Mouse (Mus musculus) midbrain, embryonic 14.5 days (tissue): ENCODE data around the gene Snrnp70. TPM values are rescaled to one million over a fixed set of nuclear protein-coding genes. Genes with fewer than 3 reads are reported as not detected.

ENCODE experiments used
- ATAC-seq: fragments of 200-750 bp; cut with Nextera tagmentation; 2 replicates; pipeline ENCODE4 v1.8.0; 2017; ENCODE audit warnings: moderate number of reproducible peaks, moderate library complexity; ENCODE audit not compliant: low FRiP score, low TSS enrichment
- DNase-seq: peaks from one replicate; pipeline ENCODE4 v3.0.0-alpha.2; 2015
- H3K27ac ChIP-seq: fragments of 300-500 bp; sonication (generic); replicated peaks from 2 replicates; pipeline ENCODE4 v1.5.1; 2014; ENCODE audit warnings: mild to moderate bottlenecking, low read depth, low read length, moderate library complexity
- H3K27me3 ChIP-seq: fragments of 300-500 bp; sonication (generic); 2 replicates; pipeline ENCODE4 v1.6.1; 2014; ENCODE audit warnings: low read length, control low read depth, mixed read lengths; ENCODE audit not compliant: control insufficient read depth, insufficient read depth
- H3K36me3 ChIP-seq: fragments of 300-500 bp; sonication (generic); 2 replicates; pipeline ENCODE4 v1.6.1; 2014; ENCODE audit warnings: low read length, control low read depth; ENCODE audit not compliant: control insufficient read depth, insufficient read depth
- H3K4me1 ChIP-seq: fragments of 300-500 bp; sonication (generic); 2 replicates; pipeline ENCODE4 v1.6.1; 2014; ENCODE audit warnings: mild to moderate bottlenecking, antibody characterized with exemption, low read length, control low read depth; ENCODE audit not compliant: control insufficient read depth, insufficient read depth
- H3K4me2 ChIP-seq: fragments of 300-500 bp; sonication (generic); 2 replicates; pipeline ENCODE4 v1.6.1; 2014; ENCODE audit warnings: mild to moderate bottlenecking, low read length, moderate library complexity
- H3K4me3 ChIP-seq: fragments of 300-500 bp; sonication (generic); replicated peaks from 2 replicates; pipeline ENCODE4 v1.5.1; 2014; ENCODE audit warnings: low read depth, low read length
- H3K9ac ChIP-seq: fragments of 300-500 bp; sonication (generic); replicated peaks from 2 replicates; pipeline ENCODE4 v1.6.1; 2014; ENCODE audit warnings: mild to moderate bottlenecking, low read length, moderate library complexity
- H3K9me3 ChIP-seq: fragments of 300-500 bp; sonication (generic); 2 replicates; pipeline ENCODE4 v1.6.1; 2016; ENCODE audit warnings: low read length, control low read depth, mixed read lengths; ENCODE audit not compliant: control insufficient read depth
- whole genome bisulfite sequencing: fragments of 180-500 bp; shearing (Covaris S2); extraction: QIAGEN DNeasy Blood & Tissue Kit; methylation state at CpG from one replicate; pipeline ENCODE4 v1.1.7; 2014; 5-methylcytosine and 5-hydroxymethylcytosine counted together
- polyA plus RNA-seq: library from polyadenylated mRNA; unstranded; fragments of >200 nt; fragmentation: Nextera tagmentation; extraction: Ambion mirVana; gene quantifications from 2 replicates; pipeline ENCODE4 v1.2.1, GENCODE M21; 2014

Snrnp70 gene
- polyA plus RNA-seq, 1 experiment from 2014 or later = 80.6 TPM

DNA sequence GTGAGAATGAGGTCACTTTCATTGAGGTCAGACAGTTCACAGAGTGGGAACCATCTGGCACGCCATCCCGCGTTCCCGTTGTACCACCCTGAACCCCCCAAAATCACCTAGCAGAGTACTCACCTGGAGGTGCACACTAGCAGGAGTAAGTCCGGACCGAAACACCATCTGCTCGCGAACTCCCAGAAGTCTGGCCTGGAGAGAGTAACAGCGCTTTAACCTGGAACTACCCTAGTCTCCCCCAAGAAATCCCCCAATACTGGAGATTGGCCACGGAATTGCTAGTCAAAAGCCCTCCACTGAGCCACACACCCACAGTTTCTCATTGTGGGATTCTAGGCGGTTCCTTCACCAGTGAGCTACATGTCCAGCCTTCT lies 55.5 kb downstream of the Snrnp70 start:
- Histone ChIP-seq H3K9ac (no peak overlapping the region; the same call in 1 of the 2 replicates), H3K4me1 (peaks cover 28% of the 10 kb centered on the region), H3K4me2 (peak overlapping the region; percentile 84), H3K9me3 (no peaks in the 10 kb centered on the region), H3K27me3 (peaks cover 8% of the 10 kb centered on the region; the same call in 1 of the 2 replicates), H3K36me3 (peaks cover 9% of the 10 kb centered on the region), H3K4me3 (peak overlapping the region; percentile 45), H3K27ac (0 out of 2 replicates have a peak overlapping the region, but pooled peaks have one; percentile 37)
- DNase-seq (no peak), ATAC-seq (no peak)
- WGBS = 2% methylated on average over 11 of the region's 11 CpGs

GRCm38 (mm10) chr7:45339410-45340065 lies 56.0 kb downstream of the Snrnp70 start:
- Histone ChIP-seq H3K9ac (peak overlapping the region; percentile 58), H3K27ac (peak overlapping the region; percentile 66)
- peak; percentile 77 for ATAC-seq

DNA sequence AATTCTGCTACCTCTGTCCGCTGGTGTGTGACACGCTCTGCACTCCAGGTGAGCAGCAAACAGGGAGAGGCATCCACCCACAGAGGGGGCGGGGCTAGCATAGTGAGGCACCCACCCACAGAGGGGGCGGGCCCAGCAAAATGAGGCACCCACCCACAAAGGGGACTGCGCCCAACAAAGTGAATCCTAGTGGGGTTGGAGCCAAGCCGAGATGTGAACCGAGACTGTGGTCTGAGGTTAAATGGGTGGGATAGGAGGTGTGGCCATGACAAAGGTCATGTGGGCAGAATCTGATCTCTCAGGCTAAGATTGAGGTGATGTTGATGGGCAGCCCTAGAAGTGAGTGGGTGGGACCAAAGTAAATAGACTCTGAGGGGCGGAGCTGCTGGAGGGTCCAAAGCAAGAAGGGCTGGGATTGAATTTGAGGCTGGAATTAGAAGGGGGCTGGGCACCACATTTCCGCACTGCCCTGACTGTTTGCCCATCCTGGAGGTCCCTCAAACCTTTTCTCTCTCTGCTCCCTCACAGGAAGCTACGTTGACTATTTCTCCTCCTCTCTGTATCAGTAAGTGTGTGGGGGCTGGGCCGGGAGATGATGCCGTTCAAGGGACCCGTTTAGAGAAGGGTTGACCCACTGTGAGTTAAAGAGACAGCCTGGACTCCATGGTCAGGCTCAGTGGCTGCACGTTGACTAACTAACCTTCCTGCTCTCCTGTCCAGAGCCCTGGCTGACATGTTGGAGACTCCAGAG lies 57.2 kb downstream of the Snrnp70 start:
- peak; percentile 19 for DNase-seq
- 5% methylated on average over 14 of the region's 14 CpGs for WGBS
- no peak overlapping the region for H3K27ac ChIP-seq

More at GRCm38 (mm10) chr7:45339410-45340065, 56.0 kb downstream of the Snrnp70 start:
- H3K9me3 ChIP-seq = no peaks in the 10 kb centered on the region
- H3K27me3 ChIP-seq = peaks cover 8% of the 10 kb centered on the region; the same call in 1 of the 2 replicates
- H3K36me3 ChIP-seq = peaks cover 4% of the 10 kb centered on the region; the same call in 1 of the 2 replicates
- under 1% methylated on average over 37 of the region's 39 CpGs for WGBS
- H3K4me1 ChIP-seq = peaks cover 28% of the 10 kb centered on the region
- DNase-seq = peak; percentile 84
- H3K4me3 ChIP-seq = peak overlapping the region; percentile 45
- H3K4me2 ChIP-seq = peak overlapping the region; percentile 84

DNA sequence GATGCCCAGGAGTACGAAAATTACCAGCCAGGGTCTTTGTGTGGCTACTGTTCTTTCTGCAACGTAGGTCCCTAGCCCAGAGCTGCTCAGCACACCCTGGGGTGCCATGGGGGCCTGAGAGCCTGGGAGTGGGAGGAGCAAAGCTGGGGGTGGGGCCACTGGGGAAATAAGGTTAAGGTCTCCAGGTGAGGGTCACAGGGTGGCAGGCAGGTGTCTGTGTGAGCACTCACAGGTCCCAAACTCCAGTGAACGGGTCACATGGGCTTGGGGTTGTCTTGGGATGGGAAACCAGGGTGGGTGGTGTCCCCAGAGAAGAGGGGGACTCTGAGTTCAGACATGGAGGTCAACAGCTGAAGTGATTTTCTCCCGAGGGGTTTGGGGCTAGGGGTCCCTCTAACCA lies 58.1 kb downstream of the Snrnp70 start:
- no peak for ATAC-seq
- Histone ChIP-seq H3K9ac (no peak overlapping the region), H3K27me3 (peaks cover 8% of the 10 kb centered on the region; the same call in 1 of the 2 replicates), H3K36me3 (no peaks in the 10 kb centered on the region; the same call in 1 of the 2 replicates), H3K4me2 (no peak overlapping the region), H3K27ac (no peak overlapping the region), H3K4me3 (no peak overlapping the region), H3K9me3 (no peaks in the 10 kb centered on the region), H3K4me1 (peaks cover 28% of the 10 kb centered on the region)
- no peak for DNase-seq
- WGBS = 18% methylated on average over 4 of the region's 4 CpGs

More for the DNA sequence above, 57.2 kb downstream of the Snrnp70 start:
- Histone ChIP-seq H3K4me1 (peaks cover 28% of the 10 kb centered on the region), H3K27me3 (peaks cover 8% of the 10 kb centered on the region; the same call in 1 of the 2 replicates), H3K4me2 (peak overlapping the region; percentile 84), H3K36me3 (peaks cover 2% of the 10 kb centered on the region; the same call in 1 of the 2 replicates), H3K9me3 (no peaks in the 10 kb centered on the region), H3K4me3 (no peak overlapping the region), H3K9ac (no peak overlapping the region)
- ATAC-seq = no peak

DNA sequence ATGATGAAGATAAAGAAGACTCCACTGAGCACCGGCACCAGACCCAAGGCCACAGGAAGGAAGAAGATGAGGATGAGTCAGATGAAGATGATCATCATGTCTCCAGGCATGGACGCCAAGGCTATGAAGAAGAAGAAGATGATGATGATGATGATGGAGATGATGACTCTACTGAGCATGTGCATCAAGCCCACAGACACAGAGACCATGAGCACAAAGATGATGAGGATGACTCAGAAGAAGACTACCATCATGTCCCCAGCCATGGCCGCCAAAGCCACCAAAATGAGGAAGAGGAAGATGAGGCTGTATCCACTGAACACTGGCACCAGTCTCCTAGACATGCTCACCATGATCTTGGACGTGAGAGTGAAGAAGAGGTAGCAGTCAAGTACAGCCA lies 59.2 kb downstream of the Snrnp70 start:
- peaks cover 8% of the 10 kb centered on the region; the same call in 1 of the 2 replicates for H3K27me3 ChIP-seq
- DNase-seq (no peak), ATAC-seq (no peak)
- H3K36me3 ChIP-seq = no peaks in the 10 kb centered on the region; the same call in 1 of the 2 replicates
- WGBS = 94% methylated on average over 4 of the region's 4 CpGs
- H3K4me1 ChIP-seq = peaks cover 28% of the 10 kb centered on the region
- no peak overlapping the region for H3K4me2 ChIP-seq
- H3K9ac ChIP-seq = no peak overlapping the region
- H3K27ac ChIP-seq = no peak overlapping the region
- no peak overlapping the region for H3K4me3 ChIP-seq
- H3K9me3 ChIP-seq = no peaks in the 10 kb centered on the region

GRCm38 (mm10) chr7:45335056-45335455 lies 60.5 kb downstream of the Snrnp70 start, which contains the start of gene Hrc:
Hrc (plus strand) TSS chr7:45335290.
- Histone ChIP-seq H3K4me2 (peak within 1 kb of the TSS; percentile 92), H3K36me3 (no peaks in the 10 kb centered on the region), H3K4me3 (no peak within 1 kb of the TSS), H3K4me1 (peaks cover 21% of the 10 kb centered on the region), H3K9me3 (no peaks in the 10 kb centered on the region), H3K9ac (no peak within 1 kb of the TSS), H3K27ac (no peak within 1 kb of the TSS), H3K27me3 (peaks cover 3% of the 10 kb centered on the region; the same call in 1 of the 2 replicates)
- ATAC-seq = no peak
- 26% methylated on average over 5 of the region's 5 CpGs for WGBS
- DNase-seq = no peak

DNA sequence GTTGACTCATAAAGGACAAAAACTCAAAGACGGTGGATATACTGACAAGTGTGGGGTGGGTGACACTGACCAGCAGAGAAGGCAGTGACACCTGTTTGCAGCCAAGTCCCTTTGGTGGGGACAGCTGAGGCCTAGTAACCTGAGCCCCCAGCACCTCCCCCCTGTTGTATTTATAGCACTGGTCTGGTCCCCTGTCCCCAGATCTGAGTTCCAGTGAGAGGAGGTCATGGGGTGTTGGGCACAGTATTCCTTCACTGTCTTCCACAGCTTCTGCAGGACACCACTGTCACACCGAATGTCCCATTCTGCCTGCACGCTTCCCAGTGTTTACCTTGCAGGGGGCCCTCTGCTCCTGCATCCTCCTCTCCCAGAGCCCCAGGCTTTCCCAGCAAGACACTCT lies 60.9 kb downstream of the Snrnp70 start:
- Histone ChIP-seq H3K9ac (no peak overlapping the region), H3K9me3 (no peaks in the 10 kb centered on the region), H3K27ac (no peak overlapping the region), H3K4me3 (no peak overlapping the region), H3K27me3 (peaks cover 3% of the 10 kb centered on the region; the same call in 1 of the 2 replicates), H3K4me1 (peaks cover 16% of the 10 kb centered on the region), H3K36me3 (no peaks in the 10 kb centered on the region), H3K4me2 (no peak overlapping the region)
- 22% methylated on average over 3 of the region's 3 CpGs for WGBS
- DNase-seq = no peak
- ATAC-seq = no peak

DNA sequence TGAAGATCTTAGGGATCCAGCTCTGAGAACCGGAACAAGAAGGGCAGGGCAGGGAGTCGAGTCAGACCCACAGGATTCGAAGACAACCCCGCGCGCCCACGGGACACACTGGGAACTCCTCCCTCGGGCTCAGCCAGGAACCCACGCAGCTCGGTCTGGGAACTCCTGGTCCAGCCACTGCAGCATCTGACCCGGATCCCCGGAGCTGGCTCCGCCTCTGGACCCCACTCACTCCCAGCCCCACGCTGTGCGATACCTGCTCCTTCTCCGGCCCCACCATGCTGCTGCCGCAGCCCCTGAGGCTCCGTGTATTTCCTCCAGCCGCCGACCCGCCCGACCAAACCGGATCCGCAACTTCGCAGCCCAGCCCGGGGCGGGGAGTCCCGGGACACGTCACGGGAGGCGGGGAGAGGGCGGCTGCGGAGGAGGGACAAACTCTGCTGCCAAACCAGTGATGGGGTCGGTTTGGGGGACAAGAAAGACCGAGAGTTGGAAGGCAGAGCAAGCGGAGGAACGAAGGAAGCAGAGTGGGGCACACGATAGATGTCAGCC lies 62.0 kb downstream of the Snrnp70 start, which contains the start of gene Trpm4:
Gene Trpm4 (minus strand): TSS at position 350 of the 552 bp plus-strand sequence.
- peaks cover 3% of the 10 kb centered on the region; the same call in 1 of the 2 replicates for H3K27me3 ChIP-seq
- H3K27ac ChIP-seq = 0 out of 2 replicates have a peak within 1 kb of the TSS, but pooled peaks have one; percentile 41
- WGBS = 0% methylated on average over 38 of the region's 38 CpGs
- peak; percentile 53; the same call in 1 of the 2 replicates for ATAC-seq
- H3K36me3 ChIP-seq = no peaks in the 10 kb centered on the region
- no peaks in the 10 kb centered on the region for H3K9me3 ChIP-seq
- H3K4me3 ChIP-seq = peak within 1 kb of the TSS; percentile 51
- H3K4me1 ChIP-seq = peaks cover 5% of the 10 kb centered on the region; the same call in 1 of the 2 replicates
- H3K4me2 ChIP-seq = peak within 1 kb of the TSS; percentile 92
- peak within 1 kb of the TSS; percentile 55 for H3K9ac ChIP-seq
- peak; percentile 84 for DNase-seq
